Mouse (Mus musculus) skeletal muscle tissue, adult 2 months (tissue): ENCODE measurements around the gene Acot1.
"Not testable (repeated sequence)": the region's sequence is repeated elsewhere in the genome, so short reads cannot be mapped to it uniquely, and the experiment has no call there.

Source experiments
- DNase-seq: peaks from one replicate; pipeline ENCODE4 v3.0.0-alpha.2; 2012; ENCODE audit warnings: low read depth, low spot score

The Acot1 gene

DNA sequence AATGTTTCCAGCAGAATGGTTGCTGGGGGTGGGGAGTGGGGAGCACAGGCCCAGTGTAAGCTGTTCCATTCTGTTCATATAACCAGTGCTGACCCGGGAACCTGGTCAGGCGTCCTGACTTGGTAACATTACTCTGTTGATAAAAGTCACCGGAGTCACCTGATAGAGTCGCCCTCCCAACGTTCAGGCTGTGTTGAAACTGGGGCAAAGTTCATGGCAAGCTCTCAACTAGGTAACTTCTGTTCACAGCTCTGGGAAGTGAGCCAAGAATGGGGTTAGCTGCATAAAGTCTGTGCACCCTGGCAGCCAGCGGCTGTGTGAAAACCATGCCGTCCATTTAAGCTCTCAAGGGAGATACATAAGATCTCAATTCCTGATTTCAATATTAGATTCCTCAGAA, 11.2 kb downstream of the Acot1 start:
- DNase-seq = peak; percentile 90

DNA sequence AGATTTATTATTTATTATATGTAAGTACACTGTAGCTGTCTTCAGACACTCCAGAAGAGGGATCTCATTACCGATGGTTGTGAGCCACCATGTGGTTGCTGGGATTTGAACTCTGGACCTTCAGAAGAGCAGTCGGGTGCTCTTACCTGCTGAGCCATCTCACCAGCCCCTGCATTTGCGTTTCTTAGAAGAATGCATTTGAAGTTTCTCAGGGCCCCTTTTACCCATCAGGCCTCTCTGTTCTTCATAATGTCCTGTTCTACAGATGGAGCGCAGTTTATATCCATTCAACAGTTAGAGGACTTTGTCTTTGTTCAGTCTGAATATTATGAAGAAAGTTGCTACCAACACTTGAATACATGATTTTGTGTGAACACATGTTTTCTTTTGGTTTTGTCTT, 13.0 kb downstream of the Acot1 start:
- DNase-seq = not testable (repeated sequence)

DNA sequence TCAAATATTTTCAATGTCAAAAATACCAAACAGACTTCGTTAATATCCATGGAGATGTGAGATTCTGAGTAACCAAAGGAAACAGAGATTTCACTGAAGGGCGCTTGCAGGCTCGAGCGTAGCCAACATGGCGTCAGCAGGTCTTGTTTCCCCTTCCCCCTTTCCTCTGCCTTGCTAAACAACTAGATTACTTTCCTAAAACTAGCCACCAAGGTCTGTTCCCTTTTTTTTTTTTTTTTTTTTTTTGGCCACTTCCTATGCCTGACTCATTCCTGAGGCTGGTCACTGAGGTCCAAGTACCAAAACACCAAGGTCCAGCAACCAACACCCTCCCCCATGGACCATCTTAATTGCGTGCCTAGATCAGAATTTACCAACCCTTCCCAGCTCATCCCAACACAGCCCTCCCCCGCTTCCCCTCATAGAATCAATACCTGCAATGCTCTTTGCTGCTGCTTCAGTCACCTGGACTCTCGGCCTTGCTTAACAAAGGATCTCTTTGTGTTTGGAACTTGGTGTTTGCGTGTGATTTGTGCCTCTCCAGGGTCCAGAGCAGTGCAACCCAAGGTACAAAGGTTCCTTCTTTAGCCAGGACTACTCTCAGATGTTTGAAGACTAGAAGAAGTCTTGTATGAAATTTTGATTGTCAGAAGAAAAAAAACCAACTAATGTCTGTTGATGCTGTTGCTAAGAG, 13.9 kb downstream of the Acot1 start:
- DNase-seq = no peak

DNA sequence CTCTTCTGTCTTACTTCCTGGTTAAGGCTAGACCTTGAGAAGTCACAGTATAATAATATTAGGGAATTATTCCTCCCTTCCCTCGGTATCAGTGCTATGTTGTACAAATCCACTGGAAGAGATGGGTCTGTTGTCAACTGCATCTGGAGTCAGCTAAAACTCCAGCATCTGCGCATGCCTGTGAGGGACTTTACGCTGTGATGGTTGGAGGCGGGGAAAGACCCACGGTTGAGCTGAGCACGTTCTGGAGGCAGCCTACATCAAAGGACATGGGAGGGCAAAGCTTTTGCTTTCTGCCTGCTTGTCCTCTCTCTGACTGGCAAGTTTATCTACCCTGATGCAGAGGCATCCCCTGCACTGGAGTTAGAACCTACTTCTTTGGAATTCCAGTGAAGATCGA, 16.6 kb downstream of the Acot1 start:
- DNase-seq = no peak

DNA sequence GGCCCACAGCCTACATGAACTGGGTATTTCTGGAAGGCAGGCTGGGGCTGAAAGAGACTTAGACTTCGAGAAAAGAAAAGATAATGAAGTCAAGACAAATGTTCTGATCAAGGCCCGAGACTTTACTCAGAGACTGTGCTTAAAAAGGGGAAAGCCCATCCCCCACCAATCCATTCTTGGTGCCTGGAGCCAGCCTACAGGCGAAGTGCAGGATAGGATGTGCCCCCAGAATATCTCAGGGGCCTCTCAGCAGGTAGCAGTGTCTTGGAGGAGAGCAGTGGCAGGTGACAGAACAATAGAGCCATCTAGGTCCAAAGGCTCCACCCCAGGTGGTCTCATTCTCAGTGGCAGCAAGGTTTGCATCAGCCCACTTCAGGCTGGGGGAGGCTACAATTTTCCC, 19.0 kb downstream of the Acot1 start:
- DNase-seq = not testable (repeated sequence)

DNA sequence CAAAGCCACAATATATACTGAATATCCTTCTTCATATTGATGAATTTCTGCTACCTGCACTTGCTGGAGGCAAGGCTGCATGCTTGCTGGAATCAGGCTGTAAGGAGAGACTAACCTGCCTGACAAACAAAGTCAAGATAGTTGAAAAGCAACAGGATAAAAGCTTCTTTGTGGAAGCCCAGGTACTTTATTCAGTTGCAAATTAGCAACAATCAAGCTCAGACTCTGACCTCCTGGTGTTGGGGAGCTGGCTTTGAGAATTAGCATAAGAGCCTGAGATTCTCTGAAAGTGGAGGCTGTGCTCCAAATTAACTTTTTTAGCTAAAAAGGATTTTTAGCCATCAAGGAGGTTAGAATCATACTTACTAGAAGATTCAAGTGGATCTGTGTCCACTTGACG, 19.8 kb downstream of the Acot1 start:
- DNase-seq = not testable (repeated sequence)

DNA sequence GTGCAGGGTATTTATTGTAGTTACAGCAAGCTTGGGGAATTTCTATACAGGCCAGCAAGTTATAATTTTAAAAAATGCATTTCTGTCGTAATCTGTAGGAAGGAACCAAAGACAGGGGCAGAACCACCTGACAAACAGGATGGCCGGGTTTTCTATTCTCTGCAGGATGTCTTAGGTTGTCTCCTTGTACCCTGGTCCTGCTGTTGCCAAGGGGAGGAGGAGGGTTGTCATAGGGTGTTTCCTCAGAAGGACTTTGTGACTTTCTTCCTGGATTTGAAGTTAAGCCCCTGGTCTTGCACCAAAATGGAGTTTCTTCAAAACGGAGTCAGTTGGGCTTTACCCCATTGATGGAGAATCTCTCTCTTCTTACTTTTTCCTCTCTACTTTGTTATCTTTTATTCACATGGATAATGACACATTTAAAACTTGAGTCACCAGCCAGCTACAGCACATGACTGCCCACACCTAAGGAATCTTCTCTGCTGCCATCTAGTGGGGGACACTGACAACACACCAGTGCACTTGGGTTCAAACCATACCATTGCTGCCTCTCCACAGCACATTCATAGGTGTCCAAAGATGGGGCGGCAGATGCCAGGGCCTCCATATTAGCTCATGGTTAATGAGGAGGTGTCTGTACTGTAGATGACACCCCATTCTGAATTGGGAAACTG, 21.5 kb downstream of the Acot1 start:
- peak; percentile 59 for DNase-seq

DNA sequence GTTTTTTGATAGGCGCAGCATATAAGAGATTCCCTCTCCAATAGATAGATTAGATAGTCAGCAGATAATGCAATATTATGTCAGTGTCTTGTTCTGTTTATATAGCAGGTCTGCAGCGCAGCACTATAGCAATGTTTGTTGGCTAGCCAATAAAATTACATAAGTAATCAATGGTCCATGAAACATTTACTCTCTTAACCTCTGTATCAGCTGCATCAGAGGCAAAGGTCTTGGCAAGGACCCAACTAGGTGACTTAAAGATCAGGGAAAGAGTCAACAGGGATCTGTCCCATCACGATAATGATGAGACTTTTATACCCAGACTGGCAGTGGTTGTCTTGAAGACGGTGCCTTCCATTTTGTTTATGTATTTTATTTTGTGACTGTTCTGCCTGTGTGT, 23.6 kb downstream of the Acot1 start:
- no peak for DNase-seq

DNA sequence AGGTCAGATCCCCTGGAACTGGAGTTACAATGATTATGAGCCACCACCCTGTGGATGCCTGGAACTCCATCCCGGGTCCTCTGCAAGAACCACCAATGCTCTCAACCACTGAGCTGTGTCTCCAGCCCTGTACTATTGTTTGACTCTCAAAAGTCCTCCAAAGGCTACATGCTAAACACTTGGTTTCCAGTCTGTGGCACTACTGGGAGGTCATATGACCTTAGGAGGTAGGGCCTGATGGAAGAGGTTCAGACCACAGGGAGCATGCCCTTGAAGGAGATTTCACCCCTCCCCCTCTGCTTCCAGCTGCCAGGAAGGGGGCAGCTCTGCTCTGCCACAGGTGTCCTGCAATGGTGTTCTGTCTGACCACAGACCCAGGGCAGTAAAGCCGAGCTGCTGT, 24.0 kb downstream of the Acot1 start:
- not testable (repeated sequence) for DNase-seq

DNA sequence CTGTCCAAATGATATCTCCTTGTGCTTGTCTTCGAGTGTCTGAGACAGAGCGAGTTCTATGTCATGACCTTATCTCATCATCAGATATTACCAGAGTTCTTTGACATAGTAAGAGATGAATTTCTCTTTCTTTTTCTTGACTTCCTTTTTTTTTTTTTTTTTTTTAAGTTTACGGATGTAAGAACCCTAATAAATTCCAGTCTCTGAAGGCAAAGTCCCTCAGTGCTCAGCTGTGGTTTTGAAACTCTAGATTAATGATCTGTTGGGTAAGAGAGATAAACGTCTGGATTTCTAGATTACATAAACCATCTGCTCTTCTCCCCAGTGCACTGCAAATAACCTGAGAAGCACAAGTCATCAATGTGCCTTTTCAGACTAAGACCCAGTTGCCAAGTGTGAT, 24.8 kb downstream of the Acot1 start:
- DNase-seq = no peak

DNA sequence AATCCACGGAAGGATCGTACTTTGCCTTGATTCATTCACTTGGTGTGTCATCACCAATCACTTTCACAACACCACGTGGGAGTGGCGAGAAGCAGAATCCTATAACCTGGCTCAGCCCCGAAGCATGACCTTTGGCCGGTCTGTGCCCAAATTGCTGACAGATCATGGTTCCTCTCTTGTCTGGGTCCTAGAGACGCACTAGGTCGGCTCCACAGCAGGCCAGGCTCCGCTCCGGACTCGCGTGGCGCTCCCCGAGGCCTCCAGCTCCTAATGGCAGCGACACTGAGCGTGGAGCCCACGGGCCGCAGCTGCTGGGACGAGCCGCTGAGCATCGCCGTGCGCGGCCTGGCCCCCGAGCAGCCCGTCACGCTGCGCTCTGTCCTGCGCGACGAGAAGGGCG, 29.0 kb downstream of the Acot1 start, which contains the start of gene Acot4:
Gene Acot4, plus strand, starts transcription at position 139 of the 400 bp plus-strand sequence.
- DNase-seq = not testable (repeated sequence)

DNA sequence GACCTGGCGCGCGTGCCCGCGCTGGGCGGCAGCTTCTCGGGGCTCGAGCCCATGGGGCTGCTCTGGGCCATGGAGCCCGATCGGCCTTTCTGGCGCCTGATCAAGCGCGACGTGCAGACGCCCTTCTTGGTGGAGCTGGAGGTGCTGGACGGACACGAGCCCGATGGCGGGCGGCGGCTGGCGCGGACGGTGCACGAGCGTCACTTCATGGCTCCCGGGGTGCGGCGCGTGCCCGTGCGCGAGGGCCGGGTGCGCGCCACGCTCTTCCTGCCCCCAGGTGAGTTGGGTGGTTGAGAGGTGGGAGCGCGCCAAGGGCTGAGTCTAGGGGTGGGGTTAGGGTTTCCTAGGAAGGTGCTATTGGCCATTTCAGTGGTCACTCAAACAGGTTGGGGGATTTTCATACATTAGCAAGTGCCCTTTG, 29.4 kb downstream of the Acot1 start, which contains the start of gene Gm49366:
Gene Gm49366, plus strand, starts transcription at position 245 of the 421 bp plus-strand sequence.
- not testable (repeated sequence) for DNase-seq

DNA sequence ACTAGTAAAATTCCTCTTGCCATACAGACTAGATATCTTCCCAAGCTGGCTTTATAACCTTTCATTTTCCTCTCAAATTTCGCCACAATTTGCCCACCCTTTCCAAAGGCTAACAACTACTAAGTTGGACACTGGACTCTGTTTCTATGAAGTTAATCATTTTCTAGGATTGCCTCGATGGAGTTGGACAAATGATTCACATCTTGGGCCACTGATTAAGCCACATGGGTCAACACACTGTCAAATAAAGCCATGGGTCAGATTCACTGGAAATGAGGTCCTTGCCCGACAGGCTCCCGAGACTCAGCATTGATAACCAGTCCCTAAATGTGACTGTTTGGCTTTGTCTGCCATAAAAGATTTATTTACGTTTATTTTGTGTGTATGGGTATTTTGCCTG, 33.0 kb downstream of the Acot1 start:
- no peak for DNase-seq

DNA sequence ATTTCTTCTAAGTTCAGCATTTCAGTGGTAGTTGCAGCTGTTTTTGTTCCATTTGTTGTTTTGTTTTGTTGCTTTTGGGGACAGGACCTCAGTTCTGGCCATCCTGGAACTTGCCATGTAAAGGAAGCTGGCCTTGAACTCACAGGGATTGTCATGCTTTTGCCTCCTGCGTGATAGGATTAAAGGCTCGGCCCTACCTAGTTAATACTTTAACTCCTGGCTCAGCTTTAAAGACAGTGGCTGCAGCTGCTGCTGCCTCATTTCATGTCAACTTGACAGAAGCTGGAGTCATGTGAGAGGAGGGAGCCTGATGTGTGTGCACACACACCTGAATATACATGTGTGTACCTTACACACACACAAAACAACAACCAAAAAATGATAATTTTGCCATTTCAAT, 34.8 kb downstream of the Acot1 start:
- DNase-seq = no peak

DNA sequence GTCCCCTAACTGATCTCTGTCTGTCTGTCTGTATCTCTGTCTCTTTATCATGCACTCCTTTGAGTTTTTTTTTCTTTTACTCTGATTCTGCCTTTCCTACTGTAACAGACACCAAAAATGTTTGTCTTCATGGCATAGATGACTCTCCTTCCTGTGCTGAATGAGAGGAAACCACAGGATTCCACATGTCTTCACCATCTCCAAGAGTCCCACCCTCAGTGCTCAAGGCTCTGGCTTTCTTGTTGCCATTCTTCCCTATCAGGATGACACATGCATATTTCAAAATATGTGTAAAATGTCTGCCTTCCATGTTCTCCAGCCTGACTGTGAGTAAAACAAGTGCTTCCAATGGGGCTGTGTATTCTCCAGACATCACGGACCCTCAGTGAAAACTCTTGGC, 37.6 kb downstream of the Acot1 start:
- DNase-seq = no peak

DNA sequence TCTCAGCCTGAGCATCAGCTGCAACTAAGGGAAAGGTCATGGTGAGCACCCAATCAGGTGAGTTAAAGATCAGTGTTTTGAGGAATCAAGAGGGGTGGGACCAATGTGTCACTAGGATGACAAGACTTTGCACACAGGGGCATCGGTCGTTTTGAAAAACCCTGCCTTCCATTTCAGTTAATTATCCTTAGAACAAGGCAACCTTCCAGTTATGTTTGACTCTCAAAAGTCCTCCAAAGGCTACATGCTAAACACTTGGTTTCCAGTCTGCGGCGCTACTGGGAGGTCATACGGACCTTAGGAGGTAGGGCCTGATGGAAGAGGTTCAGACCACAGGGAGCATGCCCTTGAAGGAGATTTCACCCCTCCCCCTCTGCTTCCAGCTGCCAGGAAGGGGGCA, 41.5 kb downstream of the Acot1 start:
- DNase-seq = not testable (repeated sequence)

DNA sequence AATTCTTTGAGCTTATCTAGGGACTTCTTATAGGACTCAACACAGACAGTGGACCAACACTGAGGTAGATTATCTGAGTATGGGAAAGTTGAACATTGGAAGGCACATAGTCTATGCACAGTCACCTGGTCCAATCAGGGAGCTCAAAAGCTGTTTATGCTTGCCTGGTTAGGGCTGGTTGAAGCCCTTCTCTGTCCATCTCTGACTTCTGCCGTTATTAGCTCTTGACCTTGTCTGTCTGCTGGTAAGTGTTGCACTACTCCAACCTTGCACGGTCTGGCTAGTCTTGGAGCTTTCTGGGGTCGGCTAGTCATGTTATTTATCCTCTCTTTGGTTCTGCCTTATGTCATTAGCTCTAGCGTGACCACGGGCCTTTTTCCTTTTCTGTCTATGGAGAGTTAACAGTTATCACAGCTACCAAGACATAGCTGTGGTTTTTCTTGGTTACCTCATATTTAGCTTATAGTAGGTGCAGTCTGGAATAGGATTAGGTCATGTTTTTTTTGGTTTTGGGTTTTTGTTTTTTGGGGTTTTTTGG, 42.7 kb downstream of the Acot1 start, which contains the start of gene Acot3:
Gene Acot3, plus strand, starts transcription at position 208 of the 538 bp plus-strand sequence.
- DNase-seq = no peak

DNA sequence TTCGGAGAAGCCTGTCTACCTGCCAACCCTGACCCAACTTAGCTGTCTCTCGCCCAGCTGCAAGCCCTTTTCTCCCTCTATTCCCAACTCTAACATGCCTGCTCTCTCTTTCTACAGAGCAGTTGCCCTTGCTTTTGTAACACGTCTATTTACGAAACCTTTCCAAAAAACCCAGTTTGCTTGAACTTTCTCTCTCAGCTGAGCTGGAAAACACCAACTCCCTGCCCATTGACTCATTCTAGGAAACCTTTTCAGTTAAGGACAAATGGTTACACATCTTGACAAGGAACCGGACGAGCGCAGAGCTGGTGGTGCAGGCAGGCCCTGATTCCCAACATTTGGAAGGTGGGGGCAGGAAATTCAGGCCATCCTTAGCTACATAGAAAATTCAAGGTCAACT, 43.3 kb downstream of the Acot1 start:
- DNase-seq = no peak

DNA sequence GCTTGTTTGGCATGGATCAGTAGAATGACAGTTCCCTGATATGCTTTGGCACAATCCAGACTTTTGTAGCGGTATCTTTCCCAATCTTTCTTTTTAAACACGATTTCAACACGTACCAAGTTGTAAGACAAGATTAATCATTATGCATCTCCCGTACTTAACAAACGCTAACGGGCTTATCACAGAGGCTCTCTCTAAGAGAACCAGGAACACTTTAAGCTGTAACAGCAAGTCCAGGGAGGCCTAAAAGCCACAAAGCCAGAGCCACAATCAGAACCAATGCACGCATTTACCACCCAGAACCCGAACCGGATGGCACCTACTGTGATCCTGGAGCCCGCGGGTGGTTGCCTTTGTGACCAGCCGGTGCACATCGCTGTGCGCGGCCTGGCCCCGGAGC, 43.9 kb downstream of the Acot1 start:
- DNase-seq = no peak

DNA sequence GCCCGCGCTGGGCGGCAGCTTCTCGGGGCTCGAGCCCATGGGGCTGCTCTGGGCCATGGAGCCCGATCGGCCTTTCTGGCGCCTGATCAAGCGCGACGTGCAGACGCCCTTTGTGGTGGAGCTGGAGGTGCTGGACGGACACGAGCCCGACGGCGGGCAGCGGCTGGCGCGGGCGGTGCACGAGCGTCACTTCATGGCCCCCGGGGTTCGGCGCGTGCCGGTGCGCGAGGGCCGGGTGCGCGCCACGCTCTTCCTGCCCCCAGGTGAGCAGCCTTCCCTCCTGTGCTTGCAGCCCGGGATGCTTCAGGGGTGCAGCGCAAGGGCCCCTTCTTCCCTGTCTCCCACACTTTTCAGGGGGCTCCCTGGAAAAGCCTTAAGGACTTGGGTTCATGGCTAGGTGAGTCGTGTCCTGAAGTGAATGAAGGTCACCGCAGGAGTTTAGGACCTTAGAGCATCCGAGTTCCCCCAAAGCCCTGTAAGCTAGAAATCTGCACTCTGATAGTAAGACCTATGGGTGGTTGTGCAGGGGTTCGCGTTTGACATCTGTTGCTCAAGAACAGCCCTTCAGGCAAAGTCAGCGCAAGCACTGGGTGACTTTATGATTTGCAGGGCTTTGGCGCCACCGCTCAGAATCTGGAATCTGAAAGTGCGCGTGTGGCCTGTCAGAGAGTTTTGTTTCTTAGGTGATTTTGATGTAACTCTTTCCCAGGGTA, 44.5 kb downstream of the Acot1 start:
- DNase-seq = no peak

DNA sequence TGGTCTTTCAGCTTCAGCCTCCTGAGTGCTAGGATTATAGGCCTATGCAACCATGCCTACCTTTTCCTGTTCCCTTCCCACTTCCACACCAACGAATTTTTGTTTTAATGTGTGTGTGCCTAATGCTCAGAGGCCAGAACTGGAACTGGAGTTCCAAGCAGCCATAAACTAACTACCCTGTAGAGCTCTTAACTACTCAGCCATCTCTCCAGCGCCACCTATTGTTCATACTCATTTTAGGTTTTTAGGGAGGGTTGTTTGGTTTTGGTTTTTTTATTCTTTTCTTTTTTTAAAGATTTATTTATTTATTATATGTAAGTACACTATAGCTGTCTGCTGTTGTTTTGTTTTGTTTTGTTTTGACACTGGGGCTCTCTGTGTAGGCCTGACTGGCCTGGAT, 51.7 kb downstream of the Acot1 start:
- no peak for DNase-seq

DNA sequence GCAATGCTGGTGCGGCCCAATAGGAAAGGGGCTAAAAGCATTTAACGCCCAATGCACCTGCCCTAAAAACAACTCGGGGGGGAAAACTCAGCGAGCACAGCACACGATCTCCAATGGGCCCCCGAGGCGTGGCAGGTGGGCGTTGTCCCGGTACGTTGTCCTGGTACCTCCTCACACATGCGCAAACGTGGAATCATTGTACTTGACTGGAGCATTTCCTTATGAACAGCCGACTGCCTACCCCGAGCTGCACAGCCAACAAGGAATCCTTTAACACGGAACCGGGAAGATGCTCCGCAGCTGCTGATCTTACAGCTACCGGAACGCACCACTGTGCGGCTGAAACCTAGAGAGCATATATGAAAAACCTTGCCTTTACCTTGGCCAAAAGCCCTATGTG, 53.0 kb downstream of the Acot1 start:
- DNase-seq = no peak
